Mouse (Mus musculus) small intestine, adult 2 months (tissue): ENCODE results near the gene Appl2.

Experiments used
- CTCF ChIP-seq: fragments of 200-500 bp; IDR thresholded peaks from 2 replicates; pipeline ENCODE4 v1.5.1; 2012; ENCODE audit warnings: low read depth, mild to moderate bottlenecking, control low read depth, inconsistent platforms, low read length, moderate library complexity, mixed read lengths; ENCODE audit not compliant: insufficient replicate concordance, insufficient read length; ENCODE audit errors: extremely low read depth
- POLR2A ChIP-seq: fragments of 200-500 bp; IDR thresholded peaks from 2 replicates; pipeline ENCODE4 v1.6.1; 2012; ENCODE audit warnings: low read depth, mild to moderate bottlenecking, control low read depth, inconsistent platforms, low read length, moderate library complexity

DNA sequence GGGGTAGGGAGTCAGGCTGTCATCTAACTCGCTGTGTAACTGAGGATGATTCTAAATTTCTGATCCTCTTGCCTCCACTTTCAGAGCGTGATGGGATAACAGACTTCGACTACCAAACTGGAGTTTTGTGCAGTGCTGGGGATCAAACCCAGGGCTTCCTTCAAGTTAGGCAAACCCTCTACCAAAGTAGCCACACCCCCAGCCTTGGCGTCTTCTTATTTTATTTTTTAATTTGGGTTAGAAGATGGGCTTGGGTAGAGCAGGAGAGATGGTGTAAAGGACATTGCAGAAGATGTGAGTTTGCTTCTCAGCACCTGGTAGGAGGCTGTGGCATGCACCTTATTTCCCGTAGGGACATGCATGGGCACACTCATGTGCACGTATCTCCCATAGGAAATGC, 499 bp upstream of the Appl2 start:
- no peak for TF ChIP-seq CTCF
- no peak for TF ChIP-seq POLR2A
